Mouse (Mus musculus): Measurements from ENCODE around the gene F5. TPM values are rescaled to one million over a fixed set of nuclear protein-coding genes. Genes with fewer than 3 reads are reported as not detected.

Gene F5
- polyA plus RNA-seq, 1 experiment from 2014 or later, result 1.6 TPM

GRCm38 (mm10) chr1:164139464-164139863 is 12.2 kb upstream of the F5 start:
- DNase-seq (ENCODE audit: low spot score) (no peak), ATAC-seq (ENCODE audit: low FRiP score, low TSS enrichment) (no peak)
- no peak overlapping the region for H3K4me2 ChIP-seq (replicated peaks; ENCODE audit: low read depth)
- H3K27me3 ChIP-seq (ENCODE audit: control insufficient read depth, insufficient read depth, low read length), result no peaks in the 10 kb centered on the region
- H3K4me3 ChIP-seq (ENCODE audit: low read depth, low read length), result no peak overlapping the region
- H3K36me3 ChIP-seq (ENCODE audit: control insufficient read depth, insufficient read depth, low read length), result no peaks in the 10 kb centered on the region
- H3K9me3 ChIP-seq (ENCODE audit: control insufficient read depth, low read length), result no peaks in the 10 kb centered on the region
- no peaks in the 10 kb centered on the region for H3K4me1 ChIP-seq (replicated peaks; ENCODE audit: control insufficient read depth, insufficient read depth)
- WGBS, result 63% methylated on average over 4 of the region's 4 CpGs
- no peak for TF ChIP-seq CTCF (IDR thresholded peaks at IDR 0.05; ENCODE audit: low read depth)
- no peak for TF ChIP-seq EP300 (optimal IDR thresholded peaks at IDR 0.05)
- no peak overlapping the region for H3K9ac ChIP-seq (ENCODE audit: low read length)
- H3K27ac ChIP-seq (replicated peaks), result no peak overlapping the region

- Histone ChIP-seq H3K9ac (ENCODE audit: low read length) (no peak overlapping the region), H3K36me3 (ENCODE audit: control insufficient read depth, insufficient read depth, low read length) (no peaks in the 10 kb centered on the region), H3K27ac (replicated peaks) (no peak overlapping the region), H3K4me1 (replicated peaks; ENCODE audit: control insufficient read depth, insufficient read depth) (0 out of 2 replicates have a peak, but pooled peaks cover 2% of the 10 kb centered on the region), H3K4me3 (ENCODE audit: low read depth, low read length) (no peak overlapping the region), H3K27me3 (ENCODE audit: control insufficient read depth, insufficient read depth, low read length) (no peaks in the 10 kb centered on the region), H3K4me2 (replicated peaks; ENCODE audit: low read depth) (no peak overlapping the region), H3K9me3 (ENCODE audit: control insufficient read depth, low read length) (no peaks in the 10 kb centered on the region)
- 95% methylated on average over 7 of the region's 7 CpGs for WGBS
- TF ChIP-seq CTCF (IDR thresholded peaks at IDR 0.05; ENCODE audit: low read depth), result no peak
- TF ChIP-seq EP300 (optimal IDR thresholded peaks at IDR 0.05), result no peak
- no peak for DNase-seq (ENCODE audit: low spot score)
- no peak for ATAC-seq (ENCODE audit: low FRiP score, low TSS enrichment)
Measured at GRCm38 (mm10) chr1:164149083-164149482, 2.6 kb upstream of the F5 start.

- Histone ChIP-seq H3K9ac (ENCODE audit: low read length) (no peak overlapping the region), H3K9me3 (ENCODE audit: control insufficient read depth, low read length) (no peaks in the 10 kb centered on the region), H3K4me3 (ENCODE audit: low read depth, low read length) (no peak overlapping the region), H3K4me1 (replicated peaks; ENCODE audit: control insufficient read depth, insufficient read depth) (0 out of 2 replicates have a peak, but pooled peaks cover 2% of the 10 kb centered on the region), H3K27ac (replicated peaks) (no peak overlapping the region), H3K36me3 (ENCODE audit: control insufficient read depth, insufficient read depth, low read length) (no peaks in the 10 kb centered on the region), H3K27me3 (ENCODE audit: control insufficient read depth, insufficient read depth, low read length) (no peaks in the 10 kb centered on the region), H3K4me2 (replicated peaks; ENCODE audit: low read depth) (no peak overlapping the region)
- DNase-seq (ENCODE audit: low spot score) (no peak), ATAC-seq (ENCODE audit: low FRiP score, low TSS enrichment) (no peak)
- 85% methylated on average over 5 of the region's 5 CpGs for WGBS
- TF ChIP-seq EP300 (optimal IDR thresholded peaks at IDR 0.05) (no peak), CTCF (IDR thresholded peaks at IDR 0.05; ENCODE audit: low read depth) (no peak)
Measured at GRCm38 (mm10) chr1:164152836-164153235, 1.2 kb downstream of the F5 start.

GRCm38 (mm10) chr1:164154983-164155382 is 3.3 kb downstream of the F5 start:
- Histone ChIP-seq H3K4me1 (replicated peaks; ENCODE audit: control insufficient read depth, insufficient read depth) (0 out of 2 replicates have a peak, but pooled peaks cover 2% of the 10 kb centered on the region), H3K4me3 (ENCODE audit: low read depth, low read length) (no peak overlapping the region), H3K27ac (replicated peaks) (no peak overlapping the region), H3K9me3 (ENCODE audit: control insufficient read depth, low read length) (no peaks in the 10 kb centered on the region), H3K36me3 (ENCODE audit: control insufficient read depth, insufficient read depth, low read length) (no peaks in the 10 kb centered on the region), H3K9ac (ENCODE audit: low read length) (no peak overlapping the region), H3K27me3 (ENCODE audit: control insufficient read depth, insufficient read depth, low read length) (no peaks in the 10 kb centered on the region), H3K4me2 (replicated peaks; ENCODE audit: low read depth) (no peak overlapping the region)
- ATAC-seq (ENCODE audit: low FRiP score, low TSS enrichment), result peak; percentile 75
- 38% methylated on average over 3 of the region's 3 CpGs for WGBS
- peak; percentile 28 for DNase-seq (ENCODE audit: low spot score)
- TF ChIP-seq EP300 (optimal IDR thresholded peaks at IDR 0.05) (no peak), CTCF (IDR thresholded peaks at IDR 0.05; ENCODE audit: low read depth) (no peak)

- no peak overlapping the region for H3K4me2 ChIP-seq (replicated peaks; ENCODE audit: low read depth)
- DNase-seq (ENCODE audit: low spot score) (no peak), ATAC-seq (ENCODE audit: low FRiP score, low TSS enrichment) (no peak)
- 71% methylated on average over 4 of the region's 4 CpGs for WGBS
- H3K36me3 ChIP-seq (ENCODE audit: control insufficient read depth, insufficient read depth, low read length), result no peaks in the 10 kb centered on the region
- no peak for TF ChIP-seq CTCF (IDR thresholded peaks at IDR 0.05; ENCODE audit: low read depth)
- no peak for TF ChIP-seq EP300 (optimal IDR thresholded peaks at IDR 0.05)
- H3K27ac ChIP-seq (replicated peaks), result no peak overlapping the region
- no peaks in the 10 kb centered on the region for H3K27me3 ChIP-seq (ENCODE audit: control insufficient read depth, insufficient read depth, low read length)
- no peak overlapping the region for H3K4me3 ChIP-seq (ENCODE audit: low read depth, low read length)
- no peaks in the 10 kb centered on the region for H3K9me3 ChIP-seq (ENCODE audit: control insufficient read depth, low read length)
- H3K4me1 ChIP-seq (replicated peaks; ENCODE audit: control insufficient read depth, insufficient read depth), result no peaks in the 10 kb centered on the region
- no peak overlapping the region for H3K9ac ChIP-seq (ENCODE audit: low read length)
Measured at GRCm38 (mm10) chr1:164158571-164158970, 6.9 kb downstream of the F5 start.

GRCm38 (mm10) chr1:164159781-164160180 is 8.1 kb downstream of the F5 start:
- Histone ChIP-seq H3K36me3 (ENCODE audit: control insufficient read depth, insufficient read depth, low read length) (no peaks in the 10 kb centered on the region), H3K27me3 (ENCODE audit: control insufficient read depth, insufficient read depth, low read length) (no peaks in the 10 kb centered on the region), H3K9me3 (ENCODE audit: control insufficient read depth, low read length) (no peaks in the 10 kb centered on the region), H3K4me2 (replicated peaks; ENCODE audit: low read depth) (no peak overlapping the region), H3K9ac (ENCODE audit: low read length) (no peak overlapping the region), H3K27ac (replicated peaks) (no peak overlapping the region), H3K4me3 (ENCODE audit: low read depth, low read length) (no peak overlapping the region), H3K4me1 (replicated peaks; ENCODE audit: control insufficient read depth, insufficient read depth) (no peaks in the 10 kb centered on the region)
- no peak for ATAC-seq (ENCODE audit: low FRiP score, low TSS enrichment)
- DNase-seq (ENCODE audit: low spot score), result no peak
- 79% methylated on average over 2 of the region's 2 CpGs for WGBS
- no peak for TF ChIP-seq CTCF (IDR thresholded peaks at IDR 0.05; ENCODE audit: low read depth)
- no peak for TF ChIP-seq EP300 (optimal IDR thresholded peaks at IDR 0.05)
